Mouse (Mus musculus): Measurements from ENCODE around the gene Ltbp4.

- TF ChIP-seq CTCF (IDR thresholded peaks at IDR 0.05; ENCODE audit: borderline replicate concordance, control insufficient read depth, extremely low read depth, insufficient read depth, low read length, poor library complexity) (no peak), POLR2A (IDR thresholded peaks at IDR 0.05; ENCODE audit: control insufficient read depth, extremely low read depth, insufficient read depth, low read length, poor library complexity) (no peak)
Observed at GRCm38 (mm10) chr7:27314393-27314792, 23.1 kb downstream of the Ltbp4 start.

Data from thymus, adult 2 months (tissue).